Mouse (Mus musculus) hindbrain, embryonic 10.5 days (tissue): ENCODE measurements around the gene Scand1. TPM values are rescaled to one million over a fixed set of nuclear protein-coding genes. Genes with fewer than 3 reads are reported as not detected.
A peak's percentile ranks its signal among the peaks of the same experiment; 100 is the strongest.

Experiments
- DNase-seq: peaks from one replicate; pipeline ENCODE4 v3.0.0-alpha.2; 2017; ENCODE audit warnings: low spot score
- H3K27ac ChIP-seq: fragments of 300-500 bp; sonication (generic); 2 replicates; pipeline ENCODE4 v1.5.1; 2016; ENCODE audit warnings: mild to moderate bottlenecking, moderate library complexity
- H3K27me3 ChIP-seq: fragments of 300-500 bp; sonication (generic); 2 replicates; pipeline ENCODE4 v1.6.1; 2016; ENCODE audit warnings: mild to moderate bottlenecking; ENCODE audit not compliant: poor library complexity, insufficient read depth, severe bottlenecking
- H3K36me3 ChIP-seq: fragments of 300-500 bp; sonication (generic); 2 replicates; pipeline ENCODE4 v1.6.1; 2016; ENCODE audit warnings: mild to moderate bottlenecking, moderate library complexity
- H3K4me1 ChIP-seq: fragments of 300-500 bp; sonication (generic); replicated peaks from 2 replicates; pipeline ENCODE4 v1.6.1; 2016; ENCODE audit warnings: mild to moderate bottlenecking
- H3K4me3 ChIP-seq: fragments of 300-500 bp; sonication (generic); 2 replicates; pipeline ENCODE4 v1.5.1; 2016; ENCODE audit warnings: mild to moderate bottlenecking, moderate library complexity
- H3K9me3 ChIP-seq: fragments of 300-500 bp; sonication (generic); 2 replicates; pipeline ENCODE4 v1.6.1; 2016; ENCODE audit warnings: mild to moderate bottlenecking, moderate library complexity
- WGBS: fragments of 180-500 bp; shearing (Covaris S2); methylation state at CpG from one replicate; pipeline ENCODE4 v1.1.7; 2016; 5-methylcytosine and 5-hydroxymethylcytosine counted together
- polyA plus RNA-seq: library from polyadenylated mRNA; unstranded; fragments of >200 nt; fragmentation: Nextera tagmentation; extraction: Ambion mirVana; gene quantifications from 2 replicates; pipeline ENCODE4 v1.2.1, GENCODE M21; 2016

Gene Scand1
- polyA plus RNA-seq, 1 experiment from 2014 or later: 96.5 TPM

DNA sequence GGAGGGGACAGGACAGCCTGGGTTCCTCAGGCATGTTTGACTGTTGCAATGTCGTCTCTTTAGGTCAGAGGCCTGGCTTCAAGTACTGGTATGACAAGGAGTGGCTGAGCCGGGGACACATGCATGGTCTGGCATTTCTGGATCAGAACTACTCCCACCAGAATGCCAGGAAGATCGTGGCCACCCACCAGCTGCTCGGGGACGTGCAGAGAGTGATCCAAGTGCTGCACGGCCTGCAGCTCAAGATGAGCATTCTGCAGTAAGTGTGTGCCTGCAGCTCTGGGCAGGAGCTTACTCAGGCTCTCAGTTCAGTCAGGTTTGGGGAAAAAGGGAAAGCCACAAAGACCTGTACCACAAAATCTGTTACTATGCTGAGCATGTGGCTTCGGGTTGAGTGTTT lies 14.0 kb downstream of the Scand1 start:
- WGBS: 96% methylated on average over 7 of the region's 7 CpGs
- Histone ChIP-seq H3K27me3 (no peaks in the 10 kb centered on the region), H3K9me3 (no peaks in the 10 kb centered on the region), H3K36me3 (peaks cover 94% of the 10 kb centered on the region), H3K4me3 (no peak overlapping the region), H3K4me1 (no peaks in the 10 kb centered on the region), H3K27ac (no peak overlapping the region)
- DNase-seq: no peak

DNA sequence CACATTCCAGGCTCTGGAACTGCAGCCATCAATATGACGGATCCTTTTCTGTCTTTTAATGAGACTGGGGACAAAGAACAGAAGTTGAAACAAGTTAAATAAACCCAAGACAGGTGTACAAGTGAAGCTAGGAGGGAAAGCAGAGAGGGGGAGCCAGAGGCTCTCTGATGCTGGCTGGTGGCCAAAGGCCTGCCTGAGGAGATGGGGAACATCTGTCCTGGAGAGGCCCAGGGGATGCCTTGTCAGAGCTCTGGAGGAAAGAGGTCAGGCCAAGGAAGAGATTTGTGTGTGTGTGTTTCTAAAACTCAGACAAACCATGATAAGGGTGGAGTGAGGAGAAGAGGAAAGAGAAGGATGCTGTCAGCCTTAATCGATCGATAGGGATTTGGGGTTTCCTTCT lies 14.9 kb downstream of the Scand1 start:
- no peak for DNase-seq
- 94% methylated on average over 3 of the region's 3 CpGs for WGBS
- Histone ChIP-seq H3K4me3 (no peak overlapping the region), H3K36me3 (peaks cover 94% of the 10 kb centered on the region), H3K27ac (no peak overlapping the region), H3K9me3 (no peaks in the 10 kb centered on the region), H3K27me3 (no peaks in the 10 kb centered on the region), H3K4me1 (no peaks in the 10 kb centered on the region)

DNA sequence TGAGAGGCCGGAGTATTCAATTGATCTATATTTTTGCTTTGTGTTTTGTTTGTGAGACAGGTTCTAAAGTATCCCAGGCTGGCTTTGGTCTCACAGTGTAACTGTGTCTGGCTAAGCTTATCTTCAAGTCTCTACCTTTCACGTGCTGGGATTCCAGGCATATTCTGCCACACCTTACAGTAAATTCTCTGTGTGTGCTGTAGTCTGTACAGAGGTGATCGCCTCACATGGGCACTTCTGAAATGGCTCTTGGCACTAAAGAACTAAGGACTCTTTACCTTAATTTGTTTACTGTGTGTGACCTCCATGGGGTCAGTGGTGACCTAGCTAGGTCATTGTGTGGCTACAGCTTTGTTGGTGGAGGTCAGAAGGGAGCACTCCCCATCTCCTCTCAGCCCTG lies 16.3 kb downstream of the Scand1 start:
- Histone ChIP-seq H3K27ac (no peak overlapping the region), H3K36me3 (peaks cover 93% of the 10 kb centered on the region), H3K4me3 (no peak overlapping the region), H3K4me1 (no peaks in the 10 kb centered on the region), H3K27me3 (no peaks in the 10 kb centered on the region), H3K9me3 (no peaks in the 10 kb centered on the region)
- no peak for DNase-seq
- 93% methylated on average over 3 of the region's 3 CpGs for WGBS

DNA sequence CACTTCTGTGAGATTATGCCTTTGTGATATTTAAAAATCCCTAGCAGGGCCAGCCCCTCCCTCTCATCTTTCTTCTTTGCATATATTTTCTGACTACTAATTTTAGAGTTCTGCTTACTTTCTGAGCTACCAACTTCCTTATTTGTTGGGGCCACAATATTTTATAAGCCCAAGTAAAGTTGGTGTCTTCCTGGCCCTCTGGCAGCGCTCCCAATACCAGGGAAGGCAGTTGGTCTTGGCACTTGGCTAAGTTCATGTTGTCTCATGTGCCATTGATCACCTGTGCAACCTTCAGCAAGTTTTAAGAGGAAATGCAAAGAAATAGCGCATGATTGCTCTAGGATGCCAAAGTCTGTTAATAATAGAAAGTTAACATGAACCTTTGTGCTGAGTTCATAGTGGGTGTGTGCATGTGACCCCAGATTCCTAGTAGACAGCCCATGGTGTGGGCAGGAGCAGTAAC lies 16.9 kb downstream of the Scand1 start:
- peaks cover 93% of the 10 kb centered on the region for H3K36me3 ChIP-seq

DNA sequence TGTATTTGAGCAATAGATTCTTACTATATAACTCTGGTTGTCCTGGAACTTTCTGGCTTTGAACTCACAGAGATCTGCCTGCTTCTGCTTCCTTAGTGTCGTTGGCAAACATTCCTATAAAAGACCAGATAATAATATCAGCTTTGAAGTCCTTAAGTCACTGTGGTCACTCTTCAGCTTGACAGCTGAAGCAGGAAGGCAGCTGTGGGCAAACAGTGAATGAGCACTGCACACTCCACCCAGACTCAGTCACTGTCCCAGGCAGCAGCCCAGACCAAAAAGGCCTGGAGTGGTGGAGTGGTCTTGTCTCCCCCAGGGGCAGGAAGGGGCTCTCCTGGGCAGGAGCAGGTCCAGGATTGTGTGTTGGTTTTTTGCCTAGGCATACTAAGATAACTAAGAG lies 20.5 kb downstream of the Scand1 start:
- Histone ChIP-seq H3K4me3 (no peak overlapping the region), H3K4me1 (no peaks in the 10 kb centered on the region), H3K27me3 (no peaks in the 10 kb centered on the region), H3K27ac (no peak overlapping the region), H3K36me3 (peaks cover 98% of the 10 kb centered on the region), H3K9me3 (no peaks in the 10 kb centered on the region)
- no peak for DNase-seq
- WGBS: 94% methylated on average over 1 of the region's 1 CpGs

More for the DNA sequence above, 16.9 kb downstream of the Scand1 start:
- DNase-seq: no peak
- Histone ChIP-seq H3K27ac (no peak overlapping the region), H3K4me1 (no peaks in the 10 kb centered on the region), H3K27me3 (no peaks in the 10 kb centered on the region), H3K9me3 (no peaks in the 10 kb centered on the region), H3K4me3 (no peak overlapping the region)
- 94% methylated on average over 2 of the region's 2 CpGs for WGBS

DNA sequence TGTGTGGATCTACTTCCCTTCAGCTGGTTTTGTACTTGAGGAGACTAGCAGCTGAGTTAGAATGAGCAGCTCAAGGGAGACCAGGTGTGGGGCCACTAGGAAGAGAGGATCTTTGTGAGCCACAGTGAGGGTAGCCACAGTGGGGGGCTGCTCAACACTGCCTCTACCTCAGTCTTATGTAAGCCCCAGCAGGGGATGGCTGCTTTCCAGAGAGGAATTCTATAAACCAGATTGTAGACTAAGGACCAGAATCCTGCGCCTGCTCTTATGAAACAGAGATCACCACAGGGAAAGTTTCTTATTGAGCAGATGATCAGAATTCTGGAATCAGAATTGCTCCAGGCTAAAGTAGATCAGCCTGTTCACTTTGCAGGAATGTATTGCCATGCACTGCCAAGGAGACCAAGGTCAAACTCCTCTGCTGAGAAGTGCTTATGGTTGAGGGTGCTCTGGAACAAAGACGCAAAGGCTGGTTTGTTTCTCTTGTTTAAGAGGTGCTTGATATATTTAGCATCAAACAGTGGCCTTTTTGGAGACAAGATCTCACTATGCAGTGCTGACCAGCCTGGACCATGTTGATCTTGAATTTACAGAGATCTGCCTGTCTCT lies 22.8 kb downstream of the Scand1 start:
- no peak for DNase-seq
- H3K9me3 ChIP-seq: no peaks in the 10 kb centered on the region
- no peak overlapping the region for H3K27ac ChIP-seq
- H3K4me3 ChIP-seq: no peak overlapping the region
- no peaks in the 10 kb centered on the region for H3K4me1 ChIP-seq
- H3K27me3 ChIP-seq: no peaks in the 10 kb centered on the region
- WGBS: 92% methylated on average over 2 of the region's 2 CpGs
- H3K36me3 ChIP-seq: peaks cover 94% of the 10 kb centered on the region

DNA sequence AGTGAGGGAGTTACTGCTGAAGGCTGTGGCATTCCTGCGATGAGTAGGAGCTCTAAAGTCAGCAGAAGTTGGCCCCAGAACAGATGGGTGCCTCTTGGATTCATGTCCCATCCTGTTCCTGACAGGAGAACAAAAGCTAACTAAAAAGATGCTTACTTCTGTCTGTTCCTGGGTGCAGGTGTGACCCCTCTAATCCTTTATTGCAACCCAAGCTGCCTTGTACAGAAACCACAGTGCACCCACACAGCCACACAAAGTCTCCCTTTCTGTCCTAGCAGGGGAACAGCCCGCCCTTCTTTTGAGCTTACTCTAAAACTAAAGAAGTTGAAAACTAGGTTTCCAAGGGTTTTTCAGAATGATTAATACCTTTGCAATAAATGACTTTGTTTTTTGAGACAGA lies 24.3 kb downstream of the Scand1 start:
- no peak overlapping the region for H3K4me3 ChIP-seq
- no peaks in the 10 kb centered on the region for H3K27me3 ChIP-seq
- no peaks in the 10 kb centered on the region for H3K4me1 ChIP-seq
- no peaks in the 10 kb centered on the region for H3K9me3 ChIP-seq
- no peak overlapping the region for H3K27ac ChIP-seq
- peaks cover 84% of the 10 kb centered on the region for H3K36me3 ChIP-seq
- WGBS: 92% methylated on average over 2 of the region's 2 CpGs
- no peak for DNase-seq

DNA sequence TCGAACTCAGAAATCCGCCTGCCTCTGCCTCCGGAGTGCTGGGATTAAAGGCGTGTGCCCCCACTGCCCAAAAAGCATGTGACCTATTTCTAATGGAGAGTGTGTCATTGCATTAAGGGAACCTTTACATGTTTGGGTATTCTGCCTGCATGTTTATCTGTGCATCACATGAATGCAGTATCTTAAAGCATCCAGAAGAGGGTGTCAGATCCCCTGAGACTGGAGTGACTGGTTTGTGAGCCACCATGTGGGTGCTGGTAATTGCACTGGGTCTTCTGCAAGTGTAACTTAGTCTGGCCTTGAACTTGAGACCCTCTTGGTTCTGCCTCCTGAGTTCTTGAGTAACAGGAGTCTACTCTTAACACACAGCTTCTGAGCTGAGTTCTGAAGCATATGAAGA lies 25.8 kb downstream of the Scand1 start:
- Histone ChIP-seq H3K4me3 (no peak overlapping the region), H3K27ac (no peak overlapping the region), H3K27me3 (no peaks in the 10 kb centered on the region), H3K9me3 (no peaks in the 10 kb centered on the region), H3K36me3 (peaks cover 85% of the 10 kb centered on the region), H3K4me1 (no peaks in the 10 kb centered on the region)
- 96% methylated on average over 4 of the region's 4 CpGs for WGBS
- DNase-seq: no peak

DNA sequence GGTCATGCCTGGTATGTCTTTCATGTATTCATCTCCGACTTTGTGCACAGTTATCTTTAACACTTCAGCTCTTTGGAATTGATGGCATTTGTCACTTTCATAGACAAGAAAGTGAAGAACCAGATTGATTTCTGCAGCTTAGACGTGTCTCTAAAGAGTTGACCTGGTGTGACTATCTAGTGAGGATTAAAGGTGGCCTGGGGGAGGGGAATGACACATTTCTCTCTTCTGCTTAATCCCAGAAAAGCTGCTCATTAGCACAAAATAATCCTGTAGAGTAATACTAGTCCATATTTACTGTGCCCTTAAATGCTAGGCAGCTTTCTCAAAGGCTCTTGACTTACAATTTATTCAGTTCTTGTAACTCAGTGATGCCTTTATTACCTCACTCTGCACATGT lies 27.3 kb downstream of the Scand1 start:
- no peaks in the 10 kb centered on the region for H3K9me3 ChIP-seq
- H3K4me3 ChIP-seq: no peak overlapping the region
- no peak for DNase-seq
- H3K36me3 ChIP-seq: peaks cover 81% of the 10 kb centered on the region
- no peaks in the 10 kb centered on the region for H3K4me1 ChIP-seq
- no peaks in the 10 kb centered on the region for H3K27me3 ChIP-seq
- WGBS: 87% methylated on average over 2 of the region's 2 CpGs
- no peak overlapping the region for H3K27ac ChIP-seq

DNA sequence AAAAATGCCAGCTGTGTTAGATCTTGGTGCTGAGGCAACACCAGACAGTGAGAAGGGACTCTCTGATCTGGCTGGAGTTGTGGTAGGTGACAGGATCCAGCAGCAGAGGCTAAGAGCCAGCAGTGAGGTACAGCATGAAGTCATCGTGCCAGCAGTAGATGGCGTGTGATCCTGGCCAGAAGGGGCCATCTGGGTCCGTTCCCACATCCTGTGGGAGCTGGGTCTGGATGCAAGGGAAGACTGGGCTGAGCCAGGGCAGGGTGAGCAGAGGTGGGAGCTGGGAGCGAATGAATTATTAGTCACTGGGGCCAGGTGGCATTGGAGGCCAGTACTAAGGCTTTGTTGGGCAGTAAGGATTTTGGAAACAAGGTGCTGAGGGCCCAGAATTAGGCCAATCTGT lies 31.3 kb downstream of the Scand1 start:
- Histone ChIP-seq H3K4me1 (0 out of 2 replicates have a peak, but pooled peaks cover 2% of the 10 kb centered on the region), H3K27me3 (no peaks in the 10 kb centered on the region), H3K27ac (no peak overlapping the region), H3K4me3 (no peak overlapping the region), H3K9me3 (no peaks in the 10 kb centered on the region), H3K36me3 (peaks cover 75% of the 10 kb centered on the region)
- DNase-seq: no peak
- WGBS: 93% methylated on average over 4 of the region's 4 CpGs

DNA sequence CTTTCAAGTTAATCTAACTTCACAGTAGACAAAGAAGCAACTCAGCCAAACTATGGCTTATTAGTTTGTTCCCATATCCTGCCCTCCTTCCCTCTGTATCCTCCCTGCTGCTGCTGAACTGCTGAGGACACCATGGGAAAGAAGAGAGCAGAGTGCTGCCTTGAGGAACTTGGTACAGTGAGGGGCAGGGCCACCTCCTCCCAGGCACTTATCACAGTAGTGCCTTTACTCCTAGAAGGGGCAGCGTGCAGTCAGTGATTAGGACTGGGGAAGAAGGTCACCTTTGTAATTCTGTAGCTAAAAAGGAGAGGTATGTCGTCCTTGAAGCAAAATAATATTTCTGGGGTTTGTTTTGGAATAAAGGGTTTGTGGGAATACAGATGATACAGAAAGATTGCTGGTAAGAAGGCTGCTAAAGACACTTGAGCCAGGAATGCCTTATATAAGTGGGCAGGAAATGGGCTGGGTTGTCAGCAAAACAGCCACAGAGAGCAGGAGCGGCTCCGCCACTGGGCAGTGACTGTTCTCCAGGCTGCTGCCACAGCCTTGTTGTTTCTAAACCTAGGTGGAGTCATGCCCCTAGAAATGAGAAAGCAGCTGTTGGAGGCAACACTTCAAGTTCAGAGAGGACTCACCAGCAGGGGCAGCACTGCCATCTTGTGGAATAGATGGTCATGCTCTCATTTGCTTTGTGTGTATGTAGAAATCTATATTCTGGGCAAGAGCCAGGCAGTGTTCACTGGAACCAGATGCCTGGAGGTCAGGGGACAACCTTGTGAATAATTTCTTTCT lies 34.1 kb downstream of the Scand1 start:
- Histone ChIP-seq H3K27ac (no peak overlapping the region), H3K9me3 (no peaks in the 10 kb centered on the region), H3K36me3 (peaks cover 80% of the 10 kb centered on the region), H3K4me1 (0 out of 2 replicates have a peak, but pooled peaks cover 2% of the 10 kb centered on the region), H3K4me3 (no peak overlapping the region), H3K27me3 (no peaks in the 10 kb centered on the region)
- peak; percentile 75 for DNase-seq
- WGBS: 63% methylated on average over 4 of the region's 4 CpGs

DNA sequence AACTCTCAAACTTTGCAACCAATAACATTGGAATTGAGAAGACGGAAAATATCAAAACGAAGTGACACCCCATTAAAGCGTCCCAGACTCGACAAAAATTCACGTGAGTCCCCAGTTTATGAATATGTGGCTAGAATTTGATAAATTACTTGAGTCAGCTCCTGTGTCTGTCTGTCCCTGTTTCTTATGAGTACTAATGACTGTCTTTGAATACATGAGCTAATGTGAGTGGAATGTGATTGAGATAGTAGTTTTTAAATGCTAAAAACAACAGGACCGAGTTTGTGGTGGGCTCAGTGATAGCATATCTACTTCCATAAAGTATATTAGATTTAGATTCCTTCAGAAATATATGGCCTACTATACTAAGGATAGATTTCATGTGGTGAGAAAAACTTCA lies 40.0 kb downstream of the Scand1 start:
- 94% methylated on average over 6 of the region's 6 CpGs for WGBS

DNA sequence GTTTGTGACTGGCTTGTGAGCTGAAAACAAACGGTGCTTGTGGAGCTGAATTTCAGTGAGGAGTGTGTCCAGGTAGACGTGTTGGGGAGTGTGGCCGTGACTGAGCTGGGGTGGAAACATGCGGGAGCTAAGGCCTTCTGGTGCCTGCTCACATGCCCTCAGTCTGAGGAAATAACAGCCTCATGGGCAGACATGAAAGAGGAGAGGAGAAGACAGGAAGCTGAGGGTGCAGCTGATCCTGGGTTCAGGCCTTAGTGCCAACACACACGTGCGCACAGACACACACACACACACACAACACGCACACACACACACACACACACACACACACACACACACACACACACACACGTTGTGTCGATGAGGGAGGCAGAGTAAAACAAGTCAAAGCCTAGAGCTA lies 44.9 kb downstream of the Scand1 start:
- no peak for DNase-seq
- WGBS: 95% methylated on average over 9 of the region's 9 CpGs
- Histone ChIP-seq H3K27ac (no peak overlapping the region), H3K36me3 (peaks cover 77% of the 10 kb centered on the region), H3K9me3 (no peaks in the 10 kb centered on the region), H3K4me3 (no peak overlapping the region), H3K27me3 (no peaks in the 10 kb centered on the region), H3K4me1 (no peaks in the 10 kb centered on the region)

More for the DNA sequence above, 40.0 kb downstream of the Scand1 start:
- peaks cover 84% of the 10 kb centered on the region for H3K36me3 ChIP-seq
- no peaks in the 10 kb centered on the region for H3K4me1 ChIP-seq
- no peak overlapping the region for H3K4me3 ChIP-seq
- no peaks in the 10 kb centered on the region for H3K27me3 ChIP-seq
- H3K9me3 ChIP-seq: no peaks in the 10 kb centered on the region
- DNase-seq: no peak
- H3K27ac ChIP-seq: no peak overlapping the region
